Mouse (Mus musculus): ENCODE measurements around the gene Fam110a. TPM values are rescaled to one million over a fixed set of nuclear protein-coding genes. Genes with fewer than 3 reads are reported as not detected.
A peak's percentile ranks its signal among the peaks of the same experiment; 100 is the strongest.

Fam110a gene
- polyA plus RNA-seq, 1 experiment: 33.0 TPM

- peaks cover 17% of the 10 kb centered on the region for H3K4me1 ChIP-seq (replicated peaks; ENCODE audit: control insufficient read depth, insufficient read depth, low read length)
- no peak overlapping the region for H3K4me3 ChIP-seq (ENCODE audit: control insufficient read depth, insufficient read depth, low read length)
- no peak overlapping the region for H3K27ac ChIP-seq (ENCODE audit: control insufficient read depth, insufficient read depth, low read length)
- 88% methylated on average over 7 of the region's 7 CpGs for WGBS
- H3K36me3 ChIP-seq (ENCODE audit: control insufficient read depth, insufficient read depth, low read length): no peaks in the 10 kb centered on the region
- no peaks in the 10 kb centered on the region for H3K27me3 ChIP-seq (ENCODE audit: control insufficient read depth, insufficient read depth, low read length)
- TF ChIP-seq POLR2A (IDR thresholded peaks at IDR 0.05; ENCODE audit: control insufficient read depth, extremely low read depth, insufficient read depth, low read length, poor library complexity): no peak
- no peak for TF ChIP-seq CTCF (IDR thresholded peaks at IDR 0.05; ENCODE audit: borderline replicate concordance, control insufficient read depth, extremely low read depth, insufficient read depth, low read length, poor library complexity)
- no peak for DNase-seq
Observed at GRCm38 (mm10) chr2:151948311-151948710, 31.7 kb downstream of the Fam110a start.

- DNase-seq: no peak
- peaks cover 20% of the 10 kb centered on the region for H3K4me1 ChIP-seq (replicated peaks; ENCODE audit: control insufficient read depth, insufficient read depth, low read length)
- no peak overlapping the region for H3K27ac ChIP-seq (ENCODE audit: control insufficient read depth, insufficient read depth, low read length)
- WGBS: 93% methylated on average over 2 of the region's 2 CpGs
- no peaks in the 10 kb centered on the region for H3K36me3 ChIP-seq (ENCODE audit: control insufficient read depth, insufficient read depth, low read length)
- TF ChIP-seq CTCF (IDR thresholded peaks at IDR 0.05; ENCODE audit: borderline replicate concordance, control insufficient read depth, extremely low read depth, insufficient read depth, low read length, poor library complexity) (no peak), POLR2A (IDR thresholded peaks at IDR 0.05; ENCODE audit: control insufficient read depth, extremely low read depth, insufficient read depth, low read length, poor library complexity) (no peak)
- no peak overlapping the region for H3K4me3 ChIP-seq (ENCODE audit: control insufficient read depth, insufficient read depth, low read length)
- no peaks in the 10 kb centered on the region for H3K27me3 ChIP-seq (ENCODE audit: control insufficient read depth, insufficient read depth, low read length)
Observed at GRCm38 (mm10) chr2:151947617-151948016, 32.4 kb downstream of the Fam110a start.

GRCm38 (mm10) chr2:151944106-151944505 lies 35.9 kb downstream of the Fam110a start:
- peak; percentile 44 for DNase-seq

DNA sequence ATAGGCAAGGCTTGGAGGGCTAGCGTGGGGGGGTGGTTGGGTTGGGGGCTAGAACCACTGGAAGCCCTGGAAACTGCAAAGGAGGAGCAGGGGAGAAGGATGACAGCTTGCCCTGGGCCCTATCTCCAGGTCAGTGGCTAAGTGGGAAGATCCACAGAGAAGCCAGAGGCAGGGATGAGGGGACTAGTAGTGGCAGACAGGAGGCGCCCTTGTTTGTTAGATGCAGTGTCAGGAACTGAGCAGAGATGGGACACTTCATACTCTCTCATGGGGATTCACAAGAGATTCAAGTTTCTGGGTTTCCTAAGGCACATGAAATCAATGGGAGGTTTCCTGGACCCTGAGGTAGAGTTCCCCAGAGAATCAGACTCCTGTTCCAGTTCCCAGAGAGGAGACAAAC lies 38.8 kb downstream of the Fam110a start:
- 91% methylated on average over 2 of the region's 2 CpGs for WGBS
- peak; percentile 22 for DNase-seq
- H3K27me3 ChIP-seq (ENCODE audit: control insufficient read depth, insufficient read depth, low read length): no peaks in the 10 kb centered on the region
- no peaks in the 10 kb centered on the region for H3K36me3 ChIP-seq (ENCODE audit: control insufficient read depth, insufficient read depth, low read length)
- no peak overlapping the region for H3K4me3 ChIP-seq (ENCODE audit: control insufficient read depth, insufficient read depth, low read length)
- H3K27ac ChIP-seq (ENCODE audit: control insufficient read depth, insufficient read depth, low read length): no peak overlapping the region
- H3K4me1 ChIP-seq (replicated peaks; ENCODE audit: control insufficient read depth, insufficient read depth, low read length): peaks cover 44% of the 10 kb centered on the region
- no peak for TF ChIP-seq POLR2A (IDR thresholded peaks at IDR 0.05; ENCODE audit: control insufficient read depth, extremely low read depth, insufficient read depth, low read length, poor library complexity)

More at GRCm38 (mm10) chr2:151944106-151944505, 35.9 kb downstream of the Fam110a start:
- Histone ChIP-seq H3K27ac (ENCODE audit: control insufficient read depth, insufficient read depth, low read length) (peak overlapping the region; percentile 82), H3K27me3 (ENCODE audit: control insufficient read depth, insufficient read depth, low read length) (no peaks in the 10 kb centered on the region), H3K36me3 (ENCODE audit: control insufficient read depth, insufficient read depth, low read length) (no peaks in the 10 kb centered on the region), H3K4me1 (replicated peaks; ENCODE audit: control insufficient read depth, insufficient read depth, low read length) (peaks cover 29% of the 10 kb centered on the region), H3K4me3 (ENCODE audit: control insufficient read depth, insufficient read depth, low read length) (no peak overlapping the region)
- TF ChIP-seq CTCF (IDR thresholded peaks at IDR 0.05; ENCODE audit: borderline replicate concordance, control insufficient read depth, extremely low read depth, insufficient read depth, low read length, poor library complexity): no peak
- no peak for TF ChIP-seq POLR2A (IDR thresholded peaks at IDR 0.05; ENCODE audit: control insufficient read depth, extremely low read depth, insufficient read depth, low read length, poor library complexity)
- WGBS: 3% methylated on average over 2 of the region's 2 CpGs

- no peaks in the 10 kb centered on the region for H3K36me3 ChIP-seq (ENCODE audit: control insufficient read depth, insufficient read depth, low read length)
- 29% methylated on average over 5 of the region's 5 CpGs for WGBS
- peak; percentile 41 for DNase-seq
Observed at GRCm38 (mm10) chr2:151939651-151940420, 40.2 kb downstream of the Fam110a start.

DNA sequence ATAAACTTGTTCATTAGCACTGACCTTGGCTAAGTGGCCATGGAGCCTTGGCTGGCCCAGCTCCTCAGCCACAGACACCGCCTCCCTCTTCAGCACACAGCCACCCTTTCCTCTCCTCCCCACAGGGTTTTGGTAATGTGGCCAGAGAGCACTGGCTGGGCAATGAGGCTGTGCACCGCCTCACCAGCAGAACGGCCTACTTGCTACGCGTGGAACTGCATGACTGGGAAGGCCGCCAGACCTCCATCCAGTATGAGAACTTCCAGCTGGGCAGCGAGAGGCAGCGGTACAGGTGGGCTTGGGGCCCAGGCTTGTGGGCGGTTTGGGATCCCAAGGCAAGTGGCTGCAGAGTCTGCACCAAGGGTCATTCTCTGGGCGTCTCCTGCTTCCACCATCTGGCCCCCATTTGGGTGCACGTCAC lies 41.2 kb downstream of the Fam110a start:
- 85% methylated on average over 11 of the region's 11 CpGs for WGBS
- peak overlapping the region; percentile 10; the same call in 1 of the 2 replicates for H3K27ac ChIP-seq (ENCODE audit: control insufficient read depth, insufficient read depth, low read length)
- DNase-seq: no peak

More at GRCm38 (mm10) chr2:151939651-151940420, 40.2 kb downstream of the Fam110a start:
- Histone ChIP-seq H3K4me1 (replicated peaks; ENCODE audit: control insufficient read depth, insufficient read depth, low read length) (peaks cover 42% of the 10 kb centered on the region), H3K27ac (ENCODE audit: control insufficient read depth, insufficient read depth, low read length) (peak overlapping the region; percentile 70), H3K27me3 (ENCODE audit: control insufficient read depth, insufficient read depth, low read length) (no peaks in the 10 kb centered on the region), H3K4me3 (ENCODE audit: control insufficient read depth, insufficient read depth, low read length) (no peak overlapping the region)
- no peak for TF ChIP-seq CTCF (IDR thresholded peaks at IDR 0.05; ENCODE audit: borderline replicate concordance, control insufficient read depth, extremely low read depth, insufficient read depth, low read length, poor library complexity)
- TF ChIP-seq POLR2A (IDR thresholded peaks at IDR 0.05; ENCODE audit: control insufficient read depth, extremely low read depth, insufficient read depth, low read length, poor library complexity): no peak

More for the DNA sequence above, 41.2 kb downstream of the Fam110a start:
- H3K4me1 ChIP-seq (replicated peaks; ENCODE audit: control insufficient read depth, insufficient read depth, low read length): peaks cover 31% of the 10 kb centered on the region
- H3K4me3 ChIP-seq (ENCODE audit: control insufficient read depth, insufficient read depth, low read length): no peak overlapping the region
- TF ChIP-seq POLR2A (IDR thresholded peaks at IDR 0.05; ENCODE audit: control insufficient read depth, extremely low read depth, insufficient read depth, low read length, poor library complexity) (no peak), CTCF (IDR thresholded peaks at IDR 0.05; ENCODE audit: borderline replicate concordance, control insufficient read depth, extremely low read depth, insufficient read depth, low read length, poor library complexity) (no peak)
- H3K36me3 ChIP-seq (ENCODE audit: control insufficient read depth, insufficient read depth, low read length): no peaks in the 10 kb centered on the region
- H3K27me3 ChIP-seq (ENCODE audit: control insufficient read depth, insufficient read depth, low read length): no peaks in the 10 kb centered on the region

Measured in thymus, adult 2 months (tissue).